Mouse (Mus musculus) embryonic facial prominence, embryonic 13.5 days (tissue): ENCODE data around the gene Ablim1. TPM values are rescaled to one million over a fixed set of nuclear protein-coding genes. Genes with fewer than 3 reads are reported as not detected.
A peak's percentile ranks its signal among the peaks of the same experiment; 100 is the strongest.

Experiments
- ATAC-seq: fragments of 200-750 bp; cut with Nextera tagmentation; 2 replicates; pipeline ENCODE4 v1.8.0; 2017; ENCODE audit warnings: low read depth; ENCODE audit not compliant: insufficient number of reproducible peaks, insufficient read depth, low FRiP score, low TSS enrichment
- H3K27ac ChIP-seq: fragments of 300-500 bp; sonication (generic); 2 replicates; pipeline ENCODE4 v1.5.1; 2015; ENCODE audit warnings: moderate library complexity, mild to moderate bottlenecking, inconsistent platforms
- H3K27me3 ChIP-seq: fragments of 300-500 bp; sonication (generic); 2 replicates; pipeline ENCODE4 v1.6.1; 2015; ENCODE audit warnings: mild to moderate bottlenecking, inconsistent platforms
- H3K36me3 ChIP-seq: fragments of 300-500 bp; sonication (generic); 2 replicates; pipeline ENCODE4 v1.6.1; 2015; ENCODE audit warnings: mild to moderate bottlenecking, inconsistent platforms
- H3K4me1 ChIP-seq: fragments of 300-500 bp; sonication (generic); 2 replicates; pipeline ENCODE4 v1.6.1; 2015; ENCODE audit warnings: inconsistent platforms
- H3K4me2 ChIP-seq: fragments of 300-500 bp; sonication (generic); 2 replicates; pipeline ENCODE4 v1.6.1; 2015; ENCODE audit warnings: moderate library complexity, mild to moderate bottlenecking, inconsistent platforms
- H3K4me3 ChIP-seq: fragments of 300-500 bp; sonication (generic); 2 replicates; pipeline ENCODE4 v1.5.1; 2015; ENCODE audit warnings: mild to moderate bottlenecking, inconsistent platforms
- H3K9ac ChIP-seq: fragments of 300-500 bp; sonication (generic); 2 replicates; pipeline ENCODE4 v1.6.1; 2015; ENCODE audit warnings: mild to moderate bottlenecking, inconsistent platforms
- H3K9me3 ChIP-seq: fragments of 300-500 bp; sonication (generic); 2 replicates; pipeline ENCODE4 v1.6.1; 2016; ENCODE audit warnings: inconsistent platforms
- WGBS: fragments of 180-500 bp; shearing (Covaris S2); methylation state at CpG from one replicate; pipeline ENCODE4 v1.1.7; 2015; ENCODE audit warnings: mixed read lengths; 5-methylcytosine and 5-hydroxymethylcytosine counted together
- polyA plus RNA-seq: library from polyadenylated mRNA; unstranded; fragments of >200 nt; fragmentation: Nextera tagmentation; extraction: Ambion mirVana; gene quantifications from 2 replicates; pipeline ENCODE4 v1.2.1, GENCODE M21; 2015

The Ablim1 gene
- polyA plus RNA-seq, 1 experiment from 2014 or later = 33.3 TPM

GRCm38 (mm10) chr19:57211444-57212111 is 103.1 kb downstream of the Ablim1 start:
- WGBS = 77% methylated on average over 15 of the region's 15 CpGs
- no peak for ATAC-seq

DNA sequence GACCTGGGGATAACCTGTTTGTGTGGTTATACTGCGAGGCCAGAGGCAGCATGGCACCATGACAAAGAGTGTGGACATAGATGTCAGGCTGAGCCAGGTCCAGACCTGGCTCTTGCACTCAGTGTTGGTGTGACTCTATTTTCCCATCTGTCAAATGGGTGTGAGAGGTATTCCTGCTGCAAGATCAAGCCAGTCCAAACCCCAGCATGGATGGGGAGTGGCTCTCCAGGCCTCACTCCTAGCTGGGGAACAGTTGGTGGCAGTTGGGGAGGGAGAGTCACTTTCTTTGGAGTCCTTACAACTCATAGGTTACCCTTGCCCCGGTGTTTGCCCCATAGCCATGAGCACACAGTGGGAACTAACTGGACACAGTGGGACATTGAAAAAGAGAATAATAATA is 103.8 kb downstream of the Ablim1 start:
- no peak for ATAC-seq
- Histone ChIP-seq H3K27me3 (no peaks in the 10 kb centered on the region), H3K9ac (no peak overlapping the region), H3K4me1 (no peaks in the 10 kb centered on the region; the same call in 1 of the 2 replicates), H3K9me3 (no peaks in the 10 kb centered on the region), H3K27ac (no peak overlapping the region), H3K4me3 (no peak overlapping the region), H3K36me3 (no peaks in the 10 kb centered on the region), H3K4me2 (no peak overlapping the region)
- WGBS = 90% methylated on average over 2 of the region's 2 CpGs

More at GRCm38 (mm10) chr19:57211444-57212111, 103.1 kb downstream of the Ablim1 start:
- Histone ChIP-seq H3K27ac (no peak overlapping the region), H3K4me2 (no peak overlapping the region), H3K9ac (no peak overlapping the region), H3K27me3 (no peaks in the 10 kb centered on the region), H3K9me3 (no peaks in the 10 kb centered on the region), H3K4me3 (no peak overlapping the region), H3K4me1 (no peaks in the 10 kb centered on the region), H3K36me3 (no peaks in the 10 kb centered on the region)

DNA sequence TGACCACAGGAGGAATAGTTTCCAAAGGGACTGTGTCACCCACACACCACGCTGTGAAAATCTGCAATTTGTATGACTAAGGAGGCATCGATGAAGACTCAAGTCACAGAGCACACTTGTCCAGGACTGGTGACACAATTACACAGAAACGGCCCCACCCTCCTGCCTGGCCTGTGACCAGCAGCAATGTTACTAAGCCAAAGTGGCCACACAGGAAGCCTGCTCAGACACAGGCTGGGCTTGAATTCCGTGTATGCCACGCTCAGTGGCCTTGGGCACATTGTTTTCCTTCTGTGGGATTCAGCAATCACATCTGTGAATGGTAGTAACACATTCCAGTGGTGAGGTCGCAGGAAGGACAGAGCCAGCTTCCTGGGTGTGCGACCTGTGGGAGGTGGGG is 110.6 kb downstream of the Ablim1 start:
- Histone ChIP-seq H3K9me3 (no peaks in the 10 kb centered on the region), H3K27ac (no peak overlapping the region), H3K9ac (no peak overlapping the region), H3K36me3 (no peaks in the 10 kb centered on the region), H3K27me3 (no peaks in the 10 kb centered on the region), H3K4me3 (no peak overlapping the region), H3K4me1 (peaks cover 29% of the 10 kb centered on the region), H3K4me2 (no peak overlapping the region)
- ATAC-seq = no peak
- 64% methylated on average over 7 of the region's 7 CpGs for WGBS

DNA sequence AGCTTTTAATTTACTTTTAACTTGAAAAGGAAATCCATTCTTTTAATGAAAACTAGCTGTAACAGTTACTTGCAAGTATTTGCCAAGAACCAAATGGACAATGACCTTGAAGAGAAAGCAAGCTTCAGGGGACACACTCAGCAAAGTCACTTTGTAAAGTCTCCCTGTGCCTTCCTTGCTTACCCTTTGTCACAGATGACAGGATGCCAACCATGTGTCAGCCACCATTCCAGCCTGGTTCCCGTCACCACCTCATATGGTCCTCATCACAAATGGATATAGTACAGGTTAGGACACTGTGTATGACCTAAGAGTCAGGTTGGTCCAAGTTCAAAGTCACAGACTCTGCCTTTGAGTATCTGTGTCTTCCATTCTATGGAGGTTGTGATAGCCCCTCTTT is 112.2 kb downstream of the Ablim1 start:
- Histone ChIP-seq H3K36me3 (no peaks in the 10 kb centered on the region), H3K4me1 (peaks cover 45% of the 10 kb centered on the region), H3K27me3 (peaks cover 14% of the 10 kb centered on the region), H3K27ac (no peak overlapping the region), H3K9me3 (no peaks in the 10 kb centered on the region), H3K4me3 (no peak overlapping the region), H3K9ac (no peak overlapping the region), H3K4me2 (no peak overlapping the region)
- 70% methylated on average over 1 of the region's 1 CpGs for WGBS
- ATAC-seq = no peak

DNA sequence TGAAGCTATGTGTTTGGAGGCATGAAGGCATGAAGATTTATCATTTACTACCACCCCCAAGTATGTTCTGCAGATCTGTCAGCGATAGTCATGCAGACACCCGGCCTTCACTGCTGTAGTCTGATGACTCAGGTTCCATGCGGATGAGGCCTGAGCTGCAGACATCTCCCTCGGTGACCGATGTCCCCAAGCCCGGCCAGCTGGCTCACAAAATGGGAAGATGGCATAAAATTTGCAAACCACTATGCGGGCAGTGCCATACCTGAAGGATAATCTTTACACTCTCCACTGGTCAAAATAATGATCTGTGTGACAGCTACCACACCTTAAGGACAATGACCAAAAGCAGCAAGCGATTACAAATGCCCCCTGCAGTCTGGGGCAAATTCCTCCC is 113.6 kb downstream of the Ablim1 start:
- no peak overlapping the region for H3K9ac ChIP-seq
- H3K4me3 ChIP-seq = no peak overlapping the region
- no peaks in the 10 kb centered on the region for H3K36me3 ChIP-seq
- no peak overlapping the region for H3K4me2 ChIP-seq
- no peaks in the 10 kb centered on the region for H3K9me3 ChIP-seq
- peaks cover 57% of the 10 kb centered on the region for H3K4me1 ChIP-seq
- WGBS = 83% methylated on average over 8 of the region's 8 CpGs
- peaks cover 28% of the 10 kb centered on the region for H3K27me3 ChIP-seq
- H3K27ac ChIP-seq = no peak overlapping the region
- no peak for ATAC-seq

GRCm38 (mm10) chr19:57200477-57201089 is 114.1 kb downstream of the Ablim1 start:
- ATAC-seq = no peak
- no peaks in the 10 kb centered on the region for H3K9me3 ChIP-seq
- 39% methylated on average over 12 of the region's 12 CpGs for WGBS

DNA sequence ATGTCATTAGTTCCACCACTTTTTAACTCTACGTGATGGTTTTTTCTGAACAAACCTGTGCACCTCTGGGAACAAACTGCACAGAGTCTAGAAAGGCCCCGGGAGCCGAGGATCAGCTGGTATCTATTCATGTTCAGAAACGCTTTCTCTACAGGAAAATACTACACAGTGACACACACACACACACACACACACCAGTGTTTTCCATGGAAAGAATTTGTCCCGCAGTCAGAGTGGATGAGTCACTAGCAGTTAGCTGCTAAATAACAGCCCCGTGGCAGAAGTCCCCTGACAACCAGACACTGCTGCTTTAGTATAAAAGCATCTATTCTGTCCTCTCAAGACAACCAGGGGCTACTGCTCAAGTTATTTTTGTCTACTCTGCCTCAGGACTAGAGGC is 115.4 kb downstream of the Ablim1 start:
- Histone ChIP-seq H3K9me3 (no peaks in the 10 kb centered on the region), H3K27ac (no peak overlapping the region), H3K36me3 (no peaks in the 10 kb centered on the region), H3K27me3 (peaks cover 45% of the 10 kb centered on the region), H3K4me2 (no peak overlapping the region), H3K4me1 (peaks cover 56% of the 10 kb centered on the region), H3K9ac (no peak overlapping the region), H3K4me3 (no peak overlapping the region)
- WGBS = 22% methylated on average over 6 of the region's 6 CpGs
- ATAC-seq = no peak

More at GRCm38 (mm10) chr19:57200477-57201089, 114.1 kb downstream of the Ablim1 start:
- H3K9ac ChIP-seq = no peak overlapping the region
- H3K4me2 ChIP-seq = no peak overlapping the region
- H3K36me3 ChIP-seq = no peaks in the 10 kb centered on the region
- no peak overlapping the region for H3K4me3 ChIP-seq
- H3K4me1 ChIP-seq = peaks cover 57% of the 10 kb centered on the region
- H3K27me3 ChIP-seq = peaks cover 33% of the 10 kb centered on the region
- no peak overlapping the region for H3K27ac ChIP-seq

GRCm38 (mm10) chr19:57198531-57198930 is 116.2 kb downstream of the Ablim1 start:
- Histone ChIP-seq H3K9me3 (no peaks in the 10 kb centered on the region), H3K4me1 (peaks cover 51% of the 10 kb centered on the region)

GRCm38 (mm10) chr19:57198029-57198428 is 116.7 kb downstream of the Ablim1 start:
- no peak for ATAC-seq
- Histone ChIP-seq H3K4me1 (peaks cover 51% of the 10 kb centered on the region), H3K4me2 (peak overlapping the region; percentile 85; the same call in 1 of the 2 replicates), H3K27me3 (peaks cover 45% of the 10 kb centered on the region), H3K27ac (peak overlapping the region; percentile 33; the same call in 1 of the 2 replicates), H3K36me3 (no peaks in the 10 kb centered on the region), H3K4me3 (no peak overlapping the region), H3K9me3 (no peaks in the 10 kb centered on the region), H3K9ac (no peak overlapping the region; the same call in 1 of the 2 replicates)
- WGBS = 46% methylated on average over 5 of the region's 5 CpGs

More at GRCm38 (mm10) chr19:57198531-57198930, 116.2 kb downstream of the Ablim1 start:
- Histone ChIP-seq H3K27me3 (peaks cover 45% of the 10 kb centered on the region), H3K4me3 (no peak overlapping the region), H3K36me3 (no peaks in the 10 kb centered on the region), H3K4me2 (no peak overlapping the region), H3K9ac (no peak overlapping the region), H3K27ac (no peak overlapping the region)
- ATAC-seq = no peak
- 52% methylated on average over 12 of the region's 12 CpGs for WGBS

GRCm38 (mm10) chr19:57197043-57197817 is 117.5 kb downstream of the Ablim1 start:
- ATAC-seq = peak; percentile 59; the same call in 1 of the 2 replicates
- H3K9ac ChIP-seq = peak overlapping the region; percentile 61
- H3K36me3 ChIP-seq = no peaks in the 10 kb centered on the region
- H3K4me1 ChIP-seq = peaks cover 51% of the 10 kb centered on the region
- H3K27ac ChIP-seq = peak overlapping the region; percentile 57; the same call in 1 of the 2 replicates
- WGBS = 2% methylated on average over 37 of the region's 37 CpGs
- H3K9me3 ChIP-seq = no peaks in the 10 kb centered on the region
- peak overlapping the region; percentile 47 for H3K4me3 ChIP-seq
- peak overlapping the region; percentile 85 for H3K4me2 ChIP-seq
- H3K27me3 ChIP-seq = peaks cover 45% of the 10 kb centered on the region

- H3K9me3 ChIP-seq = no peaks in the 10 kb centered on the region
- H3K4me1 ChIP-seq = peaks cover 46% of the 10 kb centered on the region
- H3K4me2 ChIP-seq = peak overlapping the region; percentile 85
- H3K36me3 ChIP-seq = no peaks in the 10 kb centered on the region
- WGBS = 35% methylated on average over 8 of the region's 8 CpGs
- H3K4me3 ChIP-seq = peak overlapping the region; percentile 47
- H3K27me3 ChIP-seq = peaks cover 45% of the 10 kb centered on the region
- H3K9ac ChIP-seq = no peak overlapping the region
- 0 out of 2 replicates have a peak, but pooled peaks have one; percentile 35 for ATAC-seq
- no peak overlapping the region for H3K27ac ChIP-seq
These were observed 118.1 kb downstream of the Ablim1 start for GRCm38 (mm10) chr19:57196616-57197015.
